Mouse (Mus musculus) megakaryocyte progenitor cell, adult 5-6 weeks (primary cell): ENCODE results near the gene Fbxo24. TPM values are rescaled to one million over a fixed set of nuclear protein-coding genes. Genes with fewer than 3 reads are reported as not detected.
A peak's percentile ranks its signal among the peaks of the same experiment; 100 is the strongest.
"Not testable (repeated sequence)": the region's sequence is repeated elsewhere in the genome, so short reads cannot be mapped to it uniquely, and the experiment has no call there.

ENCODE experiments used
- ATAC-seq: replicated peaks from 2 replicates; pipeline ENCODE4 v1.8.0; 2016; ENCODE audit warnings: mild to moderate bottlenecking, moderate TSS enrichment, inconsistent platforms; ENCODE audit not compliant: poor library complexity
- total RNA-seq, 2 experiments: library from RNA; stranded (forward) in 1 of 2; stranded (reverse) in 1 of 2; fragments of 157-497, 149-512 nt in 1 of 2; fragments of 200-1000 nt in 1 of 2; gene quantifications; 2 replicates each; pipeline versions ENCODE4 v1.2.3 to v1.2.4; 2015 to 2017

The Fbxo24 gene
- total RNA-seq, 2 experiments from 2014 or later, result 0.21 TPM; not detected in 1

DNA sequence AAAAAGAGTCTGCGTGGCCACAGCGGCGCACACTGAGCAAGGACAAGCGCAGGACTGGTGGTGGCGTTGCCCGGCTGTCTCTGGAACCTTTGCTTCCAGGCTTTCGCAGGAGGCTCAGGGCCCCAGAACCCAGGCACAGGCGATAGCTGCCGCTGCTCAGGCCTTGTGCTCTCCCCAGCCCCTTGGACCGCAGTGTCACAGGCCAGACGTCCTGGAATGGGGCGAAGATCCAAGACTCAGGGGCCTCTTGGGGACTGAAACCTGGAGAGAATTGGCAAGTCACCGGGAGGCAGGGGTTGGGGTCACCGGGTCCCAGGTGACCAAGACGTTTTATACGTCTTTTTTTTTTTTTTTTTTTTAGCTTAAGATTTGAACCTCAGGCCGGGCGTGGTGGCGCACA is 15.7 kb upstream of the Fbxo24 start:
- no peak for ATAC-seq

DNA sequence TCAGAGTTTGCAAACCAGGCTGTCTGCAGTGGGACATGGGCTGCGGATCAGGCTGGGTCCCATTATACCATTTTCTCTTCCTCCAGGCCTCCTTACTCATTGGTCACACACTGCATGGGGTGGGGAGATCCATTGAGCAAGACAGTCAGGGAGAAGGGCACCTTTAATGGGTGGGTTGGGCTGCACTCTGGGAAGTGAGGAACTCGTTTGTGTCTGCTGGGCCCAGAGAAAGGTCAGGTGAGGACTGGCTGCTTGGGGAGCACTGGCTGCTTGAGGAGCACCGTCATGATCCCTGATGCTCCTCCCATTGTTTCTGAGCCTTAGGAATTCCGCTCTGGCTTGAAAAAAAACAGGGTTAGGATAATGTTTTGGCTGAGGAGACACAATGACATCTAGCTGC is 14.1 kb upstream of the Fbxo24 start:
- no peak for ATAC-seq

DNA sequence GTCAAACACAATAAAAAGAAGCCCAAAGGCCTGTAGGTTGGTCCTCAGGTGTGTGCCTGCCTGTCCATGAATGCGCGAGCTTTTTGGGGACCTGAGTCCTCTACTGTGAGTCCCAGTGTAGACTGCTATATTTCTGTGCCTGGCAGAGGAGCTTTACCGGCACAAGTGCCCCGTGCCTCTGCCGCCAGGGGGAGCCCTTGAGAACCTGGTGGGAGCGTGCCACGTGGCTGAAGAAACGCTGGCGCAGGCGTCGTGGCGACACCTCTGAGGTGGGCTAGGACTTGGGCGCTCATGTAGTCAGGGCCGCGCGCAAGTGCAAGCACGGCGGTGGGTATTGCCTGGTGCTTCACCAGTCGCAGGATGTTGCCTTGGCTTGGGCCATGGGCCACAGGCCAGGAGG is 12.3 kb upstream of the Fbxo24 start, which contains the start of gene Sap25:
Gene Sap25 (plus strand): TSS at position 281 of the 400 bp plus-strand sequence.
- peak; percentile 23 for ATAC-seq

DNA sequence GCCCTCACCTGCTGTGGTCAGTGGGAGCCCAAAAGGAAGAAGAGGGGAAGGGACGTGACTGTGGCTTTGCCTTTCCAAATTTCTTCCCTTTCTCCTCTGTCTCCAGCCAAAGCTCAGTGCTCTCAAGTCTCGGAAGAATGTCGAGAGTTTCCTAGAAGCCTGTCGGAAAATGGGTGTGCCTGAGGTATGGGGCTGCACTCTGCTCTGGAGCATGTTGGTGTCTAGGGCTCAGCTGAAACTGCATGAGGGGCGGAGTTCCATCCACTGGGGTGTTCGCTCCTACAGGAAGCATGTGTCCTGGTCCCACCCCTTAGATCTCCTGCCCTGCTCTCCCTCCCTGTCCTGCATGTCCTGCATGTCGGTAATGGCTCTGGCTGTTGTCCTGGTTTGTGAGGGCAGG is 10.7 kb upstream of the Fbxo24 start:
- ATAC-seq, result no peak

DNA sequence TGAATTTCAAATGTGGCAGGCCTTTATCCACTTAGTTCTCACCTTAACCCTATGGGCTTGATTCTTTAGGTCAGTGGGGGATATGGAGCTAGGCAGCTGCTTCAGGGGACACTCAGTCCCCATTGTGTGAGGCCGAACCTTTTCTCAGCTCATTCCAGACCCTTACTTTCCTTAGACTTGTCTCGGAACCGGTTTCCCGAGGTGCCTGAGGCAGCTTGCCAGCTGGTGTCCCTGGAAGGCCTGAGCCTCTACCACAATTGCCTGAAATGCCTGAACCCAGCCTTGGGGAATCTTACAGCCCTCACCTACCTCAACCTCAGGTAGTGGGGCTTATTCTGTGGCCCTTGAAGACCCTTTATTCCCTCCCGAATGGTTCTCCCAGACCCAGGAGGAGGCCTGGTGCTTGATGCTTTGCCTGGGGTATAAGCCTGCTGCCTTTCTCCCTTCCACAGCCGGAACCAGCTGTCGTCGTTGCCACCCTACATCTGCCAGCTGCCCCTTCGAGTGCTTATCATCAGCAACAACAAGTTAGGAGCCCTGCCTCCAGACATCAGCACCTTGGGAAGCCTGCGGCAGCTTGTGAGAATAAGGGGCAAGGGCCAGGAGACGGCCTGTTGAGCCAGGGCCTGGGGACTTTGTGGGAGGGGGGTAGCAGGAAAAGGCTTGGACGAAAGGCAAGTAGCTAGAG is 4.7 kb upstream of the Fbxo24 start:
- no peak for ATAC-seq

DNA sequence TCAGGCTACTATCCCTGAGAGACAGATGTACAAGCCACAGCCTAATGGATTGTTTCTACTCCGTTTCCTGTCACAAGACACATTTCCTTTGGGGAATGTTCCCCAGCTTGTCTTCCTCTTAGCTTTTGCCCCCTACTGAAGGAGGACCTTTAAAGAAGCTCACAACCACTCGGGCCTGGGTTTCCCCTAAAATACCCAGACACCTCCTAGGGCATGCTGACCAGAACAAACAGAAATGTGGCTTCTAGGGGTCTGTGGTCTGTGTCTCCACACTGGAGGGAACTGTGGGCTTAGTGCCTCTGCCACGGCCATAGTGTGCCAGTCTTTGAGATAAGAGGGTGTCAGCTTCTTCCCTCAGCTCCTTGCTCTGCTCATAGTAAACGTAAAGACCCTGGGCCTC is 2.8 kb upstream of the Fbxo24 start:
- ATAC-seq, result no peak

DNA sequence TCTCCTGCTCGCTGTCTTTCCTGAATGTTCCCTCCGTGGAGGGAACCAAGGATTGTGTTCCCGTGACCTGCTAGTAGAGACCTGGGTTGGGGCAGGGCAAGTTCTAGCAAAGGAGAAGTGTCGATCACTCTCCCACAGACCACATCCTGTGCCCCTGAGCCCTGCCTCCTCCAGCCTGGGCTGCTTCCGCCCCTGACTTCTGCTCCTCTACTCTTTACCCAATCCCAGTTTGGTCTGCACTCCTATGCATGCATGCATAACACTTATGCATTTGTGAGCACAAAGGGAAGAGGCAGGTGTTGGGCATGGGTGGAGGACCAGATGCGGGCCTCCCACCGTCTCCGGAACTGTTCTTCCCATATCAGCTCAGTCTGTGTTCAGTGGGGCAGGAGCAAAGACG is 2.4 kb upstream of the Fbxo24 start:
- peak; percentile 50 for ATAC-seq

DNA sequence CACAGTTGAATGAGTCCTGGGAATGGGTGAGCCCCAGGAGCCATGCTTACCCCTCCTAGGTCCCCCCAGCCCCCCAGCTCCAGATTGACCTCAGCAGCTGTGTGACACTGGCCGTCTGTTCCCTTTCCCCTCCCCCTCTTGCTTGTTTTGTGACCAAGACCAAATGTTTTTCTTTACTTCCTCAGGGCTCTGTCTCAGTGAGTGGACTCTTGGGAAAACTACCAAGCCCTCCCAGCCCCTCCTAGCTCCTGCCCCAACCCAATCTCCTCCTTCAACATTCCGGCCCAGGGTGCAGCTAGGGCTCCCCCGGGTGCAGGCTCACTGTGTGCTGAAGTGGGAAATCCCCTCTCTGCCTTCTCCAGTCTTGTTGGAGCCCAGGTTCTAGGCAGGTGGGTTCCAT is 1.8 kb upstream of the Fbxo24 start:
- no peak for ATAC-seq

DNA sequence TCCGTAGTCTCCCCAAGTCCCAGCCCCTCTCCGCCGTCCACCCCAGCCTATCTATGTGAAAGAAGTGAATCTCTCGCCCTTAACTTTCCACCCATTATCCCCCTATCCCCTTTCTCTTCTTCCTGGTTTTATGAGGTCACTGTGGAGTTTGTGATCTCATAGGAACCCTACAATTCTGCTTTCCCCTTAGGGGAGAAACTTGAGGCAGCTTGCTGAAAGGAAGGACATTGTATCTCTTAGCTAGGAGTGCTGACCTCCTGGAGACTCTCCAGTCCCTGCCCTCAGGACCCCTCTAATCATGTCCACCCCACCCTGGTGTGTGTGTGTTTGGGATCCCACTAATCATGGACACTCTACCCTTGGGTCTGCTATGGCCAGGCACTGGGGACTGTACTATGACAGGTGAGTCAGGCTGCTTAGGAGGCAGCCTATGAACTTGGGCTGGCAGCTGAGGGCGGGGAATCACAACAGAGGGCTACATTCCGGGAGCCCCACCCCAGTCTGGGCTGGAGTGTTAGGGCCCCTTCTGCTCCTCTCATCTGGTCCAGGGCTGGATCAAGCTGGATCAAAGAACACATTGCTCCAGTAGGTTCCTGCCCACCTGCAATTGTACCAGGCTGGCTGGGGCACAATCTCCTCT is 1.2 kb upstream of the Fbxo24 start:
- no peak for ATAC-seq

DNA sequence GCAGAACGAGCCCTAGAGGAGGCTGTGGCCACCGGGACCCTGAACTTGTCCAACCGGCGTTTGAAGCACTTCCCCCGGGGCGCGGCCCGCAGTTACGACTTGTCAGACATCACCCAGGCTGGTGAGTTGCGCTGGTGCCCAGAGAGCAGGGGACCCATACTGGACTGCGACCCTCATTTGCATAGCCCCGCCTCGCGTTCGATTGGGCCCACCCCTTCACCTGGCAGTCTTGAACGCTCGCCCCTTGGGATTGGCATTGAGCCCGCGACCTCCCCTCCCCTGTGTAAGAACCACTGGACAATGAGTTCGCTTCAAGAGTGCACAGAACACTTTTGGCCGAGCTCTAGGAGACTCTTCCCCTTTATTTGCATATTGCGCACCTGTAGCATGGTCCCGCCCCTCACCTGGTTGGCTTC is 512 bp upstream of the Fbxo24 start:
- no peak for ATAC-seq

DNA sequence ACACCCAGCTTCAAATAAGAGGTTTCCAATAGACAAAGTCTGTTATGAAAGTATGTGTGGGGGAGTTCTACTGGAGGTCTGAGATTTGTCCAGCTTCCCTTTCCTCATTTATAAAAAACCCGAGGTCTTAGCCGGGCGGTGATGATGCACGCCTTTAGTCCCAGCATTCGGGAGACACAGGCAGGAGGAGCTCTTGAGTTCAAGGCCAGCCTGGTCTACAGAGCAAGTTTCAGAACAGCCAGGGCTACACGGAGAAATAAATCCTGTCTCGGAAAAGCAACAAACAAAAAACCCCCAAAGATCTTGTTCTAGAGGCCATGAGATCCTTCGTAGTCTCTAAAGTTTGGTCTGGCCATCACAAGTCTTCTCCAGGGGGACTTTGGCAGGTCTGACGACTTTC is 811 bp downstream of the Fbxo24 start:
- ATAC-seq, result no peak

DNA sequence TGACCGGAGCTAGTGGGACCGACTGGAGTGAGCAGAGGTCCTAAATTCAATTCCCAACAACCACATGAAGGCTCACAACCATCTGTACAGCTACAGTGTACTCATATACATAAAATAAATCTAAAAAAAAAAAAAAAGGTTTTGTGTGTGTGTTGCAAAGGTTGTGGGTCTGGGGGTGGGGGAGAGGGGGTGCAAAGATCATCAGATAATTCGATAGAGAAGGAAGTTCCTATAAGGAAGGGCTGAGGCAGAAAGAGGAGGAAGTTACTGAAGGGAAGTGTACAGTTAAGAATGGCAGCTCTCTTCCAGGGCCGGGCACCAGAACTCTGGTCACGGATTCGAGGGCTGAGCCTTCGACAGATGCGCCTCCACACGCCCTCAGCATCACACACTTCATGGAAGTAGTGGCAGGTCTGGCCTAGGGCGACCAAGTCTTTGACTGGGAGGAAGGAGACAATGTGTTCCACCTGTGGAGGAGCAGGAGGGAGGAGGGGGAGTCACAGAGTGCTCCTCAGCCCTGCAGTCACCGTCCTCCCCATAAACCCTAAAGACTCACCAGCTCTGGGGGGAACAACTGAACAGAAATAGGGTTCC is 4.8 kb downstream of the Fbxo24 start:
- ATAC-seq, result no peak

DNA sequence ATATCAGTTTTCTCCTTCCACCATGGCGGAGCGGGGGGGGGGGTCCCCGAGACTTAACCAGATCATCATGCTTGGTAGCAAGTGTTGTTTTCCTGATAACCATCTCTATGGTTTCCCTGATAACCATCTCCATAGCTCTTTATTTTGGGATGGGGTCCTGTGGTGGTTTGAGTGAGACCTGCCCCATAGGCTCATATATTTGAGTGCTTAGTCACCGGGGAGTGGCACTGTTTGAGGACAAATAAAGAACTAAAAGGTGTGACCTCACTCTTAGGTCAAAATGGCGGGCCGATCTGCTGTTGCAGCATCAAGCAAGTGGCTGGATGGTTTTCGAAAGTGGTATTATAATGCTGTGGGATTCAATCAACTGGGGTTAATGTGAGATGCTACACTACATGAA is 13.5 kb downstream of the Fbxo24 start:
- no peak for ATAC-seq

DNA sequence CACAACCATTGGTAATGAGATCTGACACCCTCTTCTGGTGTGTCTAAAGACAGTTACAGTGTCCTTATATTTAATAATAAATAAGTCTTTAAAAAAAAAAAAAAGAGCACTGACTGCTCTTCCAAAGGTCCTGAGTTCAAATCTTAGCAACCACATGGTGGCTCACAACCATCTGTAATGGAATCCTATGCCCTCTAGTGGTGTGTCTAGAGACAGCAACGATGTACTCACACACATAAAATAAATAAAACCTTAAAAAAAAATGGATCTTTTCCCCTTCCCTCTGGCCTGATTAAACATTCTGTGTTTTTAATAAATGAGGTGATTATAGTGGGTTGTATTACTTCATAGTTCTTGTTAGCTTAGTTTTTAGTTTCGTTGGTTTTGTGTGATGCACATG is 13.9 kb downstream of the Fbxo24 start:
- not testable (repeated sequence) for ATAC-seq

DNA sequence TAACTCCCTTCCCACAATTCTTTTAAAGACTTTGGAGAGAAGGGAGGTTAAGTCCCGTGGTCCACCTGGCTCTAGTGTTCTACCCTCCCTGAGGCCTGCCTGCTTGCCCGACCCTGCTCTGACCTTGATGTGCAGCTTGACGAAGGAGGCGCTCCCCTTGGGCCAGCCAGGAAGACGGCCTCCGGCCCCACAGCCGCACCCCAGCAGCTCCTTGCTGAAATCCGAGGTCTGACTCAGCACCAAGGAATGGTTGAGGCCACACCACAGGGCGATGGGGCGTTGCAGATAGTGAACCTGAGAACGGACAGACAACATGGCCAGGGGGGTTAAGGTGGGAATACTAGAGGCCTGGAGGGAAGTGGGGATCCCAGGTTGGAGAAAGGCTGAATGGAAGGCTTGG is 15.3 kb downstream of the Fbxo24 start, which contains the start of gene Pcolce:
Gene Pcolce (minus strand): TSS at position 235 of the 400 bp plus-strand sequence.
- no peak for ATAC-seq

DNA sequence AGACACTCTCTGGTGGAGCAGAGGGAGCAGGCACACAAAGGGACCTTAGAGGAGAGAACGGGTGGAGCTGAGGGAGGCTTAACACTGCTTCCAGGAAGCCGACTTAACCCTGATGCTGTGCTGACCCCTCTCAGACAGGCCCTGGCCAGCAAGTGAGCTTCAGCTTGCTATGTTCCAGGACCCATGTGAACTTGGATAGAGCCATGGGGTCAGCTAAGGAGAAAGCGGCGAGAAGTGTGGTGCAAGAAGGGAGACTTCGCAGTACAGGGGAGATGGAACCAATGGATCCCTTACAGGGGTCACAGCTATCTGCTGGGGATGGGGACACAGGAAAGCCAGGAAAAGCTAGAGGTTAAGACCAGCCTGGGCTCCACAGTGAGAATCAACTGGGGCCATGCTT is 15.7 kb downstream of the Fbxo24 start:
- no peak for ATAC-seq

DNA sequence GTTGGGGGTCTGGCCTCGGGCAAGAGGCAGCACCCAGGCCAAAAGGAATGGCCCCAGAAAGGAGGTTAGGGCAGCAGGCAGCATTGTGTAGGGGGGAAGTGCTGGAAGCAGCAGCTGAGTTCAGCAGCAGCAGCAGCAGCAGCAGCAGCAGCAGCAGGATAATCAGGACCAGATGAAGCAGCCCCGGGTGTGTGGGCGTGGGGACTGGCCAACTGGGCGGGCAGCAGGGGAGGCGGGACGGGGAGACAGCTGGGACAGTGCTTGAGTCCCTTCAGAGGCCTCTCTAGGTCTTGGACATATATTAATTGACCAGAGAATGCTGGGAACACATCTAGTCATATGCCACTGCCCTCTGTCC is 17.6 kb downstream of the Fbxo24 start:
- ATAC-seq, result peak; percentile 26; the same call in 1 of the 2 replicates

DNA sequence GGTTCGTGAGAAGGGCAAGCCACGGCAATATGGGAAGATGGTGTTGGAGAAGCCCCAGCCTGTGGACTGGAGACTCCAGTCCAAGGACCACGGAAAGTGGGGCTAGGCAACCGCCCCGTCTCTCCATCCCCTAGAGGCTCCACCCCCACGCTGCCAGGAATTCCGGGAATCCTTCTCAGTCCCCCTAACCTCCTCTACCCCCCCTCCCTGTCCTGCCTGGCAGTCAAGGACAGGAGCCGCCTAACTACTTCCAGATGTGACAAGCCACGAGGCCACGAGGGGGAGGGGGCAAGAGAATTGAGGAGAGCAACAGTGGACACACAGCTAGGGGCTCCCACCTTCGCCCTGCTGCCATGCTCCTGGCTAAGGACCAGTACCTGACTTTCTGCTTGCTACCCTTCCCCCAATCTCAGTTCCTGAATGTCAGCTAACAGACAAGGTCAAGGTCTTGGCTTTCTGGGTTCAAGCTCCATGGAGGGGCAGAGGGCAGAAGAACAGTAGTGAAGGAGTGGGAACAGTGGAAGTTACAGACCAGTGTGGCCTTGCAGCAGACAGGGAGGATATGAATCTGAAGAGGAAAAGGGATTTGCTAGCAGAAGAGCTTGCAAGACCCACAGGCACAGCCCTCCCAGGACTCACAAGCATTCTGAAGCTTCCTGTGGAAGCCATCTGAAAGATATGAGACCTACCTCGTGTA is 18.1 kb downstream of the Fbxo24 start:
- no peak for ATAC-seq

DNA sequence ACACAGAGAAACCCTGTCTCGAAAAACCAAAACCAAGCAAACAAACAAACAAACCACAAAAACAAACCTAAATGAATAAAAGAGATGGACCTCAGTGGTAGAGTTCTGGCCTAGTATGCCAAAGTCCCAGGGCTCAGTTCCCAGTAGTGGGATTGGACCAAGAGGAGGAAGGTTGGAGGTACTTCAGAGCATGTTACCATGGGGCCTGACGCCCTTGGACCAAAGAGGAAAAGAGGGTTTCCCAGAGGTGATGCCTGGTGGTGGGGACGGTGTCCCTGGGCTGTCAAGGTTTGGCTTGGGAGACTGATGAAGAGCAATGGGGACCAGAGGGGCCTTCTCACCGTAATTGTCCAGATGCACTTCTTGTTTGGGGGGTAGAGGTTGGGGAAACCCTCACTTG is 18.7 kb downstream of the Fbxo24 start:
- no peak for ATAC-seq

DNA sequence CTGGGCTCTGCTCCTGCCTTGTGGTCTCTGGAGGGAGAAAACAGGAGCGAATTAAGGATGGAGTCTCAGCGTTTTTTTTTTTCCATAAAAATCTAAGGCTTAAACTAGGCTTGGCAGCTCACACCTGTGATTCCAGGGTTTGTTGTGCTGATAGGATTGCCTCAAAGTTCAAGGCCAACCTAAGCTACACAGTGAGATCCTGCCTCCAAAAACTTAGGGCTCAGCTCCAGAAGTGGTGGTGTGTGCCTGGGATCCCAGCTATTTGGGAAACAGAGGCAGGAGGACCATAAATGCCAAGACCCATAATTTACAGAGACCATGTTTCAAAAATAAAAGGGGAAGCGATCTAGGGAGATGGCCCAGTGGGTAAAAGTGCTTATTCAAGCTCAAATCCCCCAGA is 19.5 kb downstream of the Fbxo24 start:
- no peak for ATAC-seq

DNA sequence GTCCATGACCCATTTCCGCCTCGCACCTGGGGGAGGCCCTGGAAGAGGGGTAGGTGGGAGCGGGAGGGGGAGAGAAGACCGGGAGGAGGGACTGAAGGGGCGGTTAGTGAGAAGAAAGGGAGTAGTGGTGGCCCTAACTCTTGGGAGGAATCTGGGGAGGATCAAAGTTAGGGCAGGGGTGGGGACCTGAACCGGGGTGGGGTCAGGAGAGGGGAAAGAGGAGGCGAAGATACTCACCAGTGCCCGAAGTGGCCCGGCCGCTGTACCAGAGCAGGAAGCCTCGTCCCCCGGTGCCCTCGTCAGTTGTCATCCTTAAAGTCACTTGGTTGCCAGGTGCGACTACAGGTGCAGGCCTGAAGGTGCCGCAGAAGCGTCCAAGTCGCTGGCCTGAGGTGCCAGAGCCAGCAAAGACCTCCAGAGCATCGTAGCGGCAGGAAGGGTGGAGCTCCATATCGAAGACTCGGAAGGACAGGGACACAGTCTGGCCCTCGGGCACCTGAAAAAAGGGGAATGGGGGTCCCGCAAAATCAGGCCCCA is 20.1 kb downstream of the Fbxo24 start:
- ATAC-seq, result no peak
